Mouse (Mus musculus) layer of hippocampus, adult 2 months (tissue): ENCODE results near the gene Shd. TPM values are rescaled to one million over a fixed set of nuclear protein-coding genes. Genes with fewer than 3 reads are reported as not detected.

Source experiments
- DNase-seq, 2 experiments: peaks; one replicate each; pipeline ENCODE4 v3.0.0; 2022; ENCODE audit warnings: low spot score in 2 of 2
- H3K27ac ChIP-seq: fragments of 200-600 bp; 2 replicates; pipeline ENCODE4 v1.8.1; 2022
- H3K4me3 ChIP-seq: fragments of 200-600 bp; 2 replicates; pipeline ENCODE4 v1.8.1; 2022; ENCODE audit warnings: mild to moderate bottlenecking
- CTCF ChIP-seq: fragments of 200-600 bp; conservative IDR thresholded peaks from 2 replicates; pipeline ENCODE4 v1.8.1; 2022; ENCODE audit warnings: antibody characterized with exemption, mild to moderate bottlenecking, moderate library complexity
- total RNA-seq, 2 experiments: library from RNA; stranded (reverse); gene quantifications; 2 replicates each; pipeline ENCODE4 v1.2.3; 2021

Shd gene
- total RNA-seq, 2 experiments from 2014 or later: 23.7 to 28.4 TPM

GRCm38 (mm10) chr17:55952447-55953027, 17.7 kb upstream of the Shd start, which contains the start of gene Ebi3:
Gene Ebi3 (plus strand): TSS chr17:55952640.
- Histone ChIP-seq H3K27ac (no peak within 1 kb of the TSS), H3K4me3 (no peak within 1 kb of the TSS)
- no peak for DNase-seq
- no peak for TF ChIP-seq CTCF

- no peak overlapping the region for H3K4me3 ChIP-seq
- no peak for TF ChIP-seq CTCF
- no peak overlapping the region for H3K27ac ChIP-seq
- no peak for DNase-seq
These were observed 16.5 kb upstream of the Shd start for GRCm38 (mm10) chr17:55953751-55954150.

- no peak for DNase-seq
- TF ChIP-seq CTCF: no peak
- no peak overlapping the region for H3K4me3 ChIP-seq
These were observed 16.0 kb upstream of the Shd start for GRCm38 (mm10) chr17:55954229-55954628.

GRCm38 (mm10) chr17:55956129-55956528, 14.1 kb upstream of the Shd start:
- Histone ChIP-seq H3K4me3 (peak overlapping the region; percentile 55), H3K27ac (peak overlapping the region; percentile 16; the same call in 1 of the 2 replicates)
- TF ChIP-seq CTCF: no peak
- peak; percentile 67 to 68 for DNase-seq

More at GRCm38 (mm10) chr17:55954229-55954628, 16.0 kb upstream of the Shd start:
- H3K27ac ChIP-seq: no peak overlapping the region

GRCm38 (mm10) chr17:55956591-55956990, 13.7 kb upstream of the Shd start:
- no peak for DNase-seq
- no peak for TF ChIP-seq CTCF
- H3K4me3 ChIP-seq: peak overlapping the region; percentile 55
- H3K27ac ChIP-seq: peak overlapping the region; percentile 16; the same call in 1 of the 2 replicates

GRCm38 (mm10) chr17:55957168-55957567, 13.1 kb upstream of the Shd start:
- H3K4me3 ChIP-seq: no peak overlapping the region
- peak; percentile 97 for TF ChIP-seq CTCF
- H3K27ac ChIP-seq: peak overlapping the region; percentile 46; the same call in 1 of the 2 replicates
- DNase-seq: peak in 1 of 2 experiments; percentile 80

- DNase-seq: no peak
- peak overlapping the region; percentile 93 for H3K27ac ChIP-seq
- peak overlapping the region; percentile 59 for H3K4me3 ChIP-seq
- TF ChIP-seq CTCF: no peak
These were observed 12.3 kb upstream of the Shd start for GRCm38 (mm10) chr17:55957726-55958583.

- H3K4me3 ChIP-seq: peak overlapping the region; percentile 59
- no peak for TF ChIP-seq CTCF
- DNase-seq: no peak
- H3K27ac ChIP-seq: peak overlapping the region; percentile 93
These were observed 11.7 kb upstream of the Shd start for GRCm38 (mm10) chr17:55958584-55958886.

- TF ChIP-seq CTCF: no peak
- peak within 1 kb of the TSS; percentile 59 for H3K4me3 ChIP-seq
- peak; percentile 95 for DNase-seq
- H3K27ac ChIP-seq: peak within 1 kb of the TSS; percentile 93
These were observed 11.1 kb upstream of the Shd start, which contains the start of gene Yju2 for GRCm38 (mm10) chr17:55958918-55959728. Gene Yju2 (plus strand): TSS chr17:55959099.

GRCm38 (mm10) chr17:55959946-55960740, 10.1 kb upstream of the Shd start:
- no peak for DNase-seq
- H3K4me3 ChIP-seq: peak overlapping the region; percentile 59
- no peak for TF ChIP-seq CTCF
- peak overlapping the region; percentile 93 for H3K27ac ChIP-seq

GRCm38 (mm10) chr17:55960791-55961190, 9.5 kb upstream of the Shd start:
- no peak for DNase-seq
- H3K4me3 ChIP-seq: no peak overlapping the region
- no peak for TF ChIP-seq CTCF
- no peak overlapping the region for H3K27ac ChIP-seq

GRCm38 (mm10) chr17:55961631-55962030, 8.6 kb upstream of the Shd start:
- no peak overlapping the region for H3K4me3 ChIP-seq
- TF ChIP-seq CTCF: no peak
- DNase-seq: no peak
- H3K27ac ChIP-seq: no peak overlapping the region
